Mouse (Mus musculus) midbrain, embryonic 12.5 days (tissue): ENCODE measurements around the gene Nrg4. TPM values are rescaled to one million over a fixed set of nuclear protein-coding genes. Genes with fewer than 3 reads are reported as not detected.

Experiments
- ATAC-seq: fragments of 200-750 bp; cut with Nextera tagmentation; 2 replicates; pipeline ENCODE4 v1.8.0; 2017; ENCODE audit warnings: low read depth, moderate TSS enrichment, moderate library complexity; ENCODE audit not compliant: low FRiP score
- H3K27ac ChIP-seq: fragments of 300-500 bp; sonication (generic); replicated peaks from 2 replicates; pipeline ENCODE4 v1.5.1; 2016; ENCODE audit warnings: mild to moderate bottlenecking
- H3K27me3 ChIP-seq: fragments of 300-500 bp; sonication (generic); 2 replicates; pipeline ENCODE4 v1.6.1; 2016; ENCODE audit warnings: mild to moderate bottlenecking
- H3K36me3 ChIP-seq: fragments of 300-500 bp; sonication (generic); 2 replicates; pipeline ENCODE4 v1.6.1; 2016
- H3K4me1 ChIP-seq: fragments of 300-500 bp; sonication (generic); 2 replicates; pipeline ENCODE4 v1.6.1; 2016
- H3K4me2 ChIP-seq: fragments of 300-500 bp; sonication (generic); replicated peaks from 2 replicates; pipeline ENCODE4 v1.6.1; 2016; ENCODE audit warnings: mild to moderate bottlenecking, moderate library complexity
- H3K4me3 ChIP-seq: fragments of 300-500 bp; sonication (generic); 2 replicates; pipeline ENCODE4 v1.5.1; 2016; ENCODE audit warnings: mild to moderate bottlenecking
- H3K9ac ChIP-seq: fragments of 300-500 bp; sonication (generic); replicated peaks from 2 replicates; pipeline ENCODE4 v1.6.1; 2016; ENCODE audit warnings: mild to moderate bottlenecking, moderate library complexity
- H3K9me3 ChIP-seq: fragments of 300-500 bp; sonication (generic); 2 replicates; pipeline ENCODE4 v1.6.1; 2016; ENCODE audit warnings: mild to moderate bottlenecking
- WGBS: fragments of 180-500 bp; shearing (Covaris S2); methylation state at CpG from one replicate; pipeline ENCODE4 v1.1.7; 2016; 5-methylcytosine and 5-hydroxymethylcytosine counted together
- polyA plus RNA-seq: library from polyadenylated mRNA; unstranded; fragments of >200 nt; fragmentation: Nextera tagmentation; extraction: Ambion mirVana; gene quantifications from 2 replicates; pipeline ENCODE4 v1.2.1, GENCODE M21; 2016

Nrg4 gene
- polyA plus RNA-seq, 1 experiment from 2014 or later, result 1.4 TPM

DNA sequence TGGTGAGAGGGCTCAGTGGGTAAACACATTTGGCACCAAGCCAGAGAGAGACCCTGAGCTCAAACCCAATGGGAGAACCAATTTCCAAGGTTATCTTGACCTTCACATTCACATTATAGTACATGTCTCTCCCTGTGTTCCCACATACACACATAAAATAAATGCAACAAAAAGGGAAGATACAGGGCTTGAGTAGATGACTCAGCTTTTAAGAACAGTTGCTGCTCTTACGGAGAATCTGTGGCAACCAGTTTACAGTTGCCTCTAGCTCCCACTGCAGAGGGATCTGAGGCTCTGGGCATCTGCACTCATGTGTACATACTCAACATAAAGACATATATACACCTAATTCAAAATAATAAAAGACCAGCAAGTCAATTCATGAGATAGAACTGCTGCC, 128.4 kb downstream of the Nrg4 start:
- WGBS, result 94% methylated on average over 1 of the region's 1 CpGs
- Histone ChIP-seq H3K4me2 (no peak overlapping the region), H3K27me3 (no peaks in the 10 kb centered on the region), H3K36me3 (peaks cover 12% of the 10 kb centered on the region; the same call in 1 of the 2 replicates), H3K27ac (no peak overlapping the region), H3K9me3 (no peaks in the 10 kb centered on the region), H3K9ac (no peak overlapping the region), H3K4me3 (no peak overlapping the region), H3K4me1 (no peaks in the 10 kb centered on the region)
- ATAC-seq, result no peak

DNA sequence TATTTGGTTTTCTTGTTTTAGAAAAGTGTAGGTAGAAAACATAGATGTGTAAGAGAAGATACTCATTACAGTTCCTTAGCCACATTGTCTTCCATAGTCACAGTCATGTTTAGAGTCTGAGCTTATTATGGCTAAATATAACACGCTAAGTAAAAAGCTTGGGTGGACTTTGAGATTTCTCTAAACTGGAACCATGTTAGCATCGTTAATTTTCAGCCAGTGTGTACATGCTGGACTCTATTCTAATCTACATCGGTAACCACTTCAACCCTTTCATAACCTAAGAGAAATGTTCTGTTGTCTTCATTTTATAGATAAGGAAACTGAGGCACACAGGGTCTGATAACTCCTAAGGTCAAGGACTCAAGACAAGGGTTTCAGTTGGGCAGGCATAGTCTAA, 130.8 kb downstream of the Nrg4 start:
- no peak overlapping the region for H3K4me2 ChIP-seq
- H3K4me1 ChIP-seq, result no peaks in the 10 kb centered on the region
- 93% methylated on average over 3 of the region's 3 CpGs for WGBS
- no peak for ATAC-seq
- H3K36me3 ChIP-seq, result peaks cover 18% of the 10 kb centered on the region
- no peaks in the 10 kb centered on the region for H3K9me3 ChIP-seq
- H3K9ac ChIP-seq, result no peak overlapping the region
- H3K27me3 ChIP-seq, result no peaks in the 10 kb centered on the region
- H3K27ac ChIP-seq, result no peak overlapping the region
- no peak overlapping the region for H3K4me3 ChIP-seq

DNA sequence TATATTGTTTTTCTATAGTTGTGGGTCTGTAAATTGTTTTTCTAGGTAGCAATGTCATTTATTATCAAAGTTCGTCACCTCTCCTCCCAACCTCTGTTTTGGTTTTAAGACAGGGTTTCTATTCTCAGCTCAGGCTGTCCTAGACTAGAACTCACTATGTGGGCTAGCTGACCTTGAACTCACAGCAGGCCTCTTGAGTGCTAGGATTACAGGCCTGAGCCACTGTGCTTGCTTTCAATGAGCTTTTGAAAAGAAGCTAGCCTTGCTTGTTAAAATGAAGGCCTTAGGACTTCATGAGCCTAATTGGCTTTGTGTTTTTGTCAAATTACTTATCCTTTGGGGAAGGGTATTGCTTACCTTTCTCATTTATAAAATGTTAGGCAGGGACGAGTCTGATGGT, 152.4 kb downstream of the Nrg4 start:
- Histone ChIP-seq H3K9ac (no peak overlapping the region), H3K9me3 (no peaks in the 10 kb centered on the region), H3K4me3 (no peak overlapping the region), H3K4me1 (no peaks in the 10 kb centered on the region), H3K36me3 (0 out of 2 replicates have a peak, but pooled peaks cover 6% of the 10 kb centered on the region), H3K27me3 (no peaks in the 10 kb centered on the region), H3K4me2 (no peak overlapping the region), H3K27ac (no peak overlapping the region)
- no peak for ATAC-seq
- WGBS, result 73% methylated on average over 2 of the region's 2 CpGs

DNA sequence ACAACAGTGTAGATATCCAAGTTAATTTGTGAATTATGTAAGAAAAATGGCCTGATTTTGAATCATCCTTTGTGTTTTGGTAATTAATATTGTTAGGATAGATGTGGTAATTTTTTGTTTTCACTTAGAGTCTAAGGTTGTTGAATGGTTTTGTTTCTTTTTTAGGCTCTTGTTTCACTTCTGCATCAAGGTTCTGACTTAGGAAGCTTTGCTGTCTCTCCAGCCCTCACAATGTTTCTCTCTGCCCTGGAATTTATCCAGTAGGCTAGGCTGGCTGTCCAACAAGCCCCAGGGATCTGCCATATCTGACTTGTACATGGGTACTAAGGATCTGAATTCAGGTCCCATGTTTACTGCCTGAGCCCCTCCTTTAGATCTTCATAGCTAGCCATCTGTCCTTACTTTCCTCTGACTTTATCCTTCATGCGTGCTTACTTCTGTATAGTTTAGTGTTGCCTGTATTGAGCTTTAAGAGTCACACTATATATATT, 154.4 kb downstream of the Nrg4 start:
- H3K9ac ChIP-seq, result no peak overlapping the region
- H3K4me1 ChIP-seq, result no peaks in the 10 kb centered on the region
- no peak overlapping the region for H3K4me3 ChIP-seq
- WGBS, result 89% methylated on average over 1 of the region's 1 CpGs
- H3K9me3 ChIP-seq, result no peaks in the 10 kb centered on the region
- H3K27ac ChIP-seq, result no peak overlapping the region
- H3K4me2 ChIP-seq, result no peak overlapping the region
- H3K27me3 ChIP-seq, result no peaks in the 10 kb centered on the region
- no peak for ATAC-seq
- H3K36me3 ChIP-seq, result peaks cover 6% of the 10 kb centered on the region; the same call in 1 of the 2 replicates

DNA sequence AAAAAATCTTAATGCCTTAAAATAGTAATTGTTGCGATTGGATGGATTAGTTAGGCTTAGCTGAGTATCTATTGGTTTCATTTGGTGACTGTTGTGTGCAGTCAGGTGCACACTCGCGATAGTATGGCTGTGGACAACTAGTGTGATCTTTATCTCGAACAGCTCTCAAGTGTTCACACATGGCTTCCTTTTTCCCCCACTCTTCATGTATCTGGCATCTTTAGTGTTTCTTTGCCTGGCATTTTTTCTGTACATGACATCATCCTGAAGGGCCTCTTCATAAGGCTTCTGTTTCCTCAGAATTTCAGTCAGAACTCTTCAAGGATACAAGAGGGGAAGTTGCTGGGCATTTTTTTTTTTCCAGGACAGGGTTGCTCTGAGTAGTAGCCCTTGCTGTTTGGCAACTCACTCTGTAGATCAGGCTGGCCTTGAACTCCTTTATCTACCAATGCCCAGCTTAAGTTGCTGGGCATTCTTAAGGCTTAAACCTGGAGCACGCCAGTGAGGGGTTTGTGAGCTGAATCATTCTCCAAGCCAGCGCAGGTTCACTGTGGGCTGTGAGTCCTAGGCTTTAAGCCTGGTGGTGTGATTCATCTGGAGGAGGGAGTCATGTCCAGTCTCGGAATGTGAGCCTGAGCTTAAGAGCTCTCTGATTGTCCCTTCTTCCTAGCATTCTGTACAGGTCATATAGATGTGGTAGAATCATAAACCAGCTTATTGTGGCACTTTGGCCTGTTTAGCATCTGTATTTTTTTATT, 155.8 kb downstream of the Nrg4 start:
- Histone ChIP-seq H3K4me1 (no peaks in the 10 kb centered on the region), H3K4me2 (no peak overlapping the region), H3K27me3 (no peaks in the 10 kb centered on the region), H3K9ac (no peak overlapping the region), H3K4me3 (no peak overlapping the region), H3K36me3 (peaks cover 6% of the 10 kb centered on the region; the same call in 1 of the 2 replicates), H3K9me3 (no peaks in the 10 kb centered on the region), H3K27ac (no peak overlapping the region)
- ATAC-seq, result no peak
- WGBS, result 86% methylated on average over 7 of the region's 7 CpGs

Other genes starting within 250 kb of the Nrg4 start
- 47.0 and 48.6 TPM in 2 replicates for gene Ube2q2, start 178.0 kb downstream of the Nrg4 start, polyA plus RNA-seq
- 82.5 and 90.2 TPM in 2 replicates for gene Fbxo22, start 117.9 kb downstream of the Nrg4 start, polyA plus RNA-seq
- 1.1 and 1.6 TPM in 2 replicates for gene Tmem266, start 69 bp upstream of the Nrg4 start, polyA plus RNA-seq
- 118 and 125 TPM in 2 replicates for gene Etfa, start 185.4 kb upstream of the Nrg4 start, polyA plus RNA-seq
- gene Isl2, start 211.8 kb upstream of the Nrg4 start, polyA plus RNA-seq, result 5.3 and 8.0 TPM in 2 replicates